Mouse (Mus musculus): Measurements from ENCODE around the gene Smtnl1.

DNA sequence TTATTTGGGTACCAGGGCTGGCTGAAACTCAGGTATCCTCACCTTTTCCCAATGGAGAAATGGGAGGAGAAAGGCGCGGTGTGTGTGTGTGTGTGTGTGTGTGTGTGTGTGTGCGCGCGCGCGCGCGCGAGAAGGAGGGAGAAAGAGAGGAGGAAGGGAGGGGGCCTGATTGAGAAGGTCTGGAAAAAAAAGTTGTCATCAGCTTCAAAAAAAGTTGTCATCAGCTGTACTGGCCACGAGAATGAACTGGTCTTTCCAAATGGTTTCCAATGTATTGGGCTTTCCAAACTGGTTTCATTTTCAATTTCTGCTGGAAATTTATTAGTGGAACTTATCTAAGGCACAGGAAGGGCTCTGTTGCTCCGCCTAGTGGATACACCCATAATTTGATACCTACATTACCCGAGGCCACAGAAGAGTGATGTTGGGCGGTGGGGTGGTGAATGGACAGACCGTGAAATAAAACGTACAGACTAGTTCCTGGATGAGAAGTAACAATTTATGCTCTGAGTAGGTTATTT is 23.4 kb downstream of the Smtnl1 start:
- TF ChIP-seq CTCF (IDR thresholded peaks at IDR 0.05; ENCODE audit: low read depth) (peak; percentile 83), EP300 (IDR thresholded peaks at IDR 0.05; ENCODE audit: low read depth) (peak; percentile 13)

Data from liver, embryonic 14.5 days (tissue).